Mouse (Mus musculus) C2C12 (cell line): ENCODE measurements around the gene Auts2. TPM values are rescaled to one million over a fixed set of nuclear protein-coding genes. Genes with fewer than 3 reads are reported as not detected.

ENCODE experiments used
- H3K27me3 ChIP-seq: one replicate; pipeline ENCODE4 v1.6.1; 2011; ENCODE audit not compliant: control insufficient read depth, insufficient read depth, insufficient read length
- H3K36me3 ChIP-seq: one replicate; pipeline ENCODE4 v1.6.1; 2011; ENCODE audit not compliant: control insufficient read depth, insufficient read depth
- H3K4me3 ChIP-seq: one replicate; pipeline ENCODE4 v1.5.1; 2011; ENCODE audit warnings: mild to moderate bottlenecking, control low read depth; ENCODE audit not compliant: poor library complexity, insufficient read depth, severe bottlenecking
- H3K79me2 ChIP-seq: one replicate; pipeline ENCODE4 v1.6.1; 2011; ENCODE audit not compliant: control insufficient read depth, insufficient read depth
- H3K79me3 ChIP-seq: one replicate; pipeline ENCODE4 v1.6.1; 2011; ENCODE audit warnings: low read depth, control low read depth
- H3ac ChIP-seq: one replicate; pipeline ENCODE3; 2011; ENCODE audit warnings: low read depth; ENCODE audit not compliant: control insufficient read depth, insufficient read length
- CEBPB ChIP-seq: IDR thresholded peaks from one replicate; pipeline ENCODE4 v1.6.1; 2011; ENCODE audit warnings: low read depth, mild to moderate bottlenecking, control low read depth, moderate library complexity
- CTCF ChIP-seq: IDR thresholded peaks from one replicate; pipeline ENCODE4 v1.5.1; 2011; ENCODE audit not compliant: control insufficient read depth, insufficient read depth, insufficient read length
- FOSL1 ChIP-seq: IDR thresholded peaks from one replicate; pipeline ENCODE4 v1.8.0; 2011; ENCODE audit warnings: mild to moderate bottlenecking, low read length; ENCODE audit not compliant: poor library complexity, insufficient read depth, severe bottlenecking
- MAX ChIP-seq: IDR thresholded peaks from one replicate; pipeline ENCODE4 v1.6.1; 2011; ENCODE audit warnings: mild to moderate bottlenecking, control low read depth
- MYOD1 ChIP-seq: IDR thresholded peaks from one replicate; pipeline ENCODE4 v1.6.1; 2011; ENCODE audit warnings: low read depth; ENCODE audit not compliant: control insufficient read depth, insufficient read length
- MYOG ChIP-seq: IDR thresholded peaks from one replicate; pipeline ENCODE4 v1.6.1; 2011; ENCODE audit not compliant: control insufficient read depth, insufficient read length; ENCODE audit errors: extremely low read depth
- USF1 ChIP-seq: IDR thresholded peaks from one replicate; pipeline ENCODE4 v1.6.1; 2011; ENCODE audit warnings: low read depth, mild to moderate bottlenecking, control low read depth, moderate library complexity
- polyA plus RNA-seq: library from polyadenylated mRNA; unstranded; fragments of >200 nt; fragmentation: generic; extraction: Trizol; gene quantifications from one replicate; pipeline ENCODE4 v1.2.1, GENCODE M21; 2012; ENCODE audit warnings: missing spikeins

The Auts2 gene
- polyA plus RNA-seq, 1 experiment: 8.4 TPM

DNA sequence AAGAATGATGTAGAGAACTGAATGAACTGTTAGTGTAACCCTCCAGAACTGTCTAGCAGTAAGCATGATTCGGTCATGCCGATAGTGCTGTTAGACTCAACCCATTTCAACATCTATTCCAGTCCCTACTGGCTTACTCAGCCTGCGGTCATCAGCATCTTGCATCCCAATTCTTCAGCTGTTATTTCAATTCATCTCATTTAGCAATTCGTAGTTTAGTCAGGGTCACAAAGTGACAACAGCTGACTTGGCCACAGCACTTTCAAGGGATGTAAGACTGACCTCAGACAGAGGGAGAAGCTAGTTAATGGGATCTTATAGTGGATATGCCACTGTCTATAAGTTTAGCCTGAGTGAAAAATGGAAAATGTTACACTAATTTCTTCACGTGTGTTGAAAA lies 936.4 kb downstream of the Auts2 start:
- Histone ChIP-seq H3K79me3 (no peaks in the 10 kb centered on the region), H3K36me3 (no peaks in the 10 kb centered on the region), H3K79me2 (no peaks in the 10 kb centered on the region), H3K27me3 (no peaks in the 10 kb centered on the region), H3K4me3 (no peak overlapping the region), H3ac (no peak overlapping the region)
- TF ChIP-seq FOSL1 (no peak), USF1 (no peak), MAX (no peak), CTCF (no peak), MYOG (no peak), MYOD1 (no peak), CEBPB (no peak)

DNA sequence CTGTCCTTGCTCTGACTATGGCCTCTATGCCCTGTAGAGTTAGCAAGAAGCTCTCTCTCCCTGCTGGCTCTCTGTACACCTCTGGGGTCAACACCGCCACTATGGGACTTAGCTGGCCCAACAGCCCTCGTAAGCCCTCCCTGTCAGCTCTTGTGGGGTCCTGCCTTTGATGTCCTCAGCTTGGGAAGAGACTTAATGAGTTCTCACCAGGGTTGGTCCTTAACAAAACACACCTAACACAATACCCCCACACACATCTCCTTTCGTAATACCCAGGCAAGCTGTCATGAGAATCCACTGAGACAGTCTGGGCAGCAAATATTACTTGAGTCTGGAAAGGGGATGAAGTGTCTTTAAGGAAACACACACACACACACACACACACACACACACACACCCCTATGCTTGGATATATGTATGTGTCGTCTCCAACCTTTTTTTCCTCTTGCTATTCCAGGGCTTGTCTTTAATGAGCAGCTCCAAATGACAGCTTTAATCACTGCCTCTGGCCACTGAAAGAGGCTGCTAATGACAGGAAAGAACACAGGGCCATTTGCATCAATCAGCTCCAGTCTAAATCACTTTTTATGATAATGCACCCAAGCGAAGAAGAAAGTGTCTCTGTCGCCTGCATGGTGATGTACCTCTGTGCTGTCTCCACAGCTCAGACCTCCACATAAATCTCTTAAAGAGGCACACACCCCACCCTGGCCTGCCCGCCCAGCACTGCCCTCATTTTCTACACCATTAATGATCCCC lies 941.0 kb downstream of the Auts2 start:
- no peak overlapping the region for H3K4me3 ChIP-seq
- TF ChIP-seq USF1: no peak
- no peak for TF ChIP-seq MYOD1
- no peak for TF ChIP-seq CTCF
- TF ChIP-seq MYOG: no peak
- no peak for TF ChIP-seq CEBPB
- TF ChIP-seq MAX: no peak
- no peak for TF ChIP-seq FOSL1
- H3K27me3 ChIP-seq: no peaks in the 10 kb centered on the region
- H3ac ChIP-seq: no peak overlapping the region
- no peaks in the 10 kb centered on the region for H3K79me2 ChIP-seq
- H3K79me3 ChIP-seq: no peaks in the 10 kb centered on the region
- H3K36me3 ChIP-seq: no peaks in the 10 kb centered on the region

DNA sequence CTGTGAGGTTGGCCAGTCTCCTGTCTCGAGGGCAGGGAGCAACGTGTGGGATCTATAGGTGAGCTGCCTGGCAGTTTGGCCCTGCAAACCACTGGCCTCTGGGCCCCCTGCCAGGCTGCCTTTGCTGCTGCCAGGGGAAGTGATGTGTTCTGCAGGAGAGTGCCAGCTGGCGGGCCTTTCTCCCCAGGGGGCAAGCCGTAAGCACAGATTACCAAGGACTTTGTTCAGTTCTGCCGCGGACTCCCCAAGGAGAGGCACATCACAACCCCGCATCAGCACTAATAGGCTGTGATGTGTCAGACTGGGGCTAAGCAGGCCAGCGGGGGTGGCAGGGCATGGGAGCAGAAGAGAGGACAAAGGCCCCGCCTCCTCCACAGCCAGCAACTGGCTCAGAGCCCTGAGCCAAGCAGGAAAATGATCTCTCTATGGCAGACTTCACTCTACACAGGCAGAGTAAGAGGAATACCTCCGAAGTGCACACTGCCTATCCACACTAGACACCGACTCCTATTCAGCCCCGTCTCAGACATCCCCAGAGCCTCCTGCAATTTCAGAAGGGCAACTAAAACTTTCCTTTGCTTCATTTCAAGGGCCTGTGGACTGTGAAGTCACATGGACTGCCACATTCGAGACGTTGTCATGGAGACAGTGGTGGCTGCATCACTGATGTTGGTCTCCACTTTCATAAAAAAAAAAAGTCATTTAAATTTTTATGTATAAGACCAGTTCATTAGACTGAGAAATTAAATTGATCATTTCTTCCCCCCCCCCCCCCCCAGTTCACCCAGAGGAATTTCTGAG lies 942.6 kb downstream of the Auts2 start:
- H3ac ChIP-seq: no peak overlapping the region
- TF ChIP-seq FOSL1 (no peak), USF1 (no peak), CTCF (no peak), MYOD1 (peak; percentile 52)
- no peaks in the 10 kb centered on the region for H3K79me2 ChIP-seq
- no peaks in the 10 kb centered on the region for H3K36me3 ChIP-seq
- H3K27me3 ChIP-seq: no peaks in the 10 kb centered on the region
- H3K79me3 ChIP-seq: no peaks in the 10 kb centered on the region
- H3K4me3 ChIP-seq: no peak overlapping the region

DNA sequence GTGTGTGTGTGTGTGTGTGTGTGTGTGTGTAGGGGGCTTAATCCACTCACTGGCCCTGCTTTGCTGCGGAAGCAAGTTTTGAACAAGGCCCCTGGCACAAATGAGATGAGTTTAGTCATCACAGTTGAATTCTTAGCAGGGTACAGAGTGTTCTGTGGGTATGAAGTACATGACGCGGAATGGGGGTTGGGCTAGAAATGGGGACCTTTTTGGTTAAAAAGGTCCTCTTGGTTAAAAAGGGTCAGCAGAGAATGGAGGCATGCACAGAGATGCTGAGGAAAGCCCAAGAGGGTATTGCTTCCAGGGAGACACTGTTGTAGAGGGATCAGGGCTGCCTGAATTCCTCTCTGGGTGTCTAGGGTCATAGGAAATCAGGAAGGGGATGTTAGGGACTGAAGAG lies 945.6 kb downstream of the Auts2 start:
- no peaks in the 10 kb centered on the region for H3K27me3 ChIP-seq

DNA sequence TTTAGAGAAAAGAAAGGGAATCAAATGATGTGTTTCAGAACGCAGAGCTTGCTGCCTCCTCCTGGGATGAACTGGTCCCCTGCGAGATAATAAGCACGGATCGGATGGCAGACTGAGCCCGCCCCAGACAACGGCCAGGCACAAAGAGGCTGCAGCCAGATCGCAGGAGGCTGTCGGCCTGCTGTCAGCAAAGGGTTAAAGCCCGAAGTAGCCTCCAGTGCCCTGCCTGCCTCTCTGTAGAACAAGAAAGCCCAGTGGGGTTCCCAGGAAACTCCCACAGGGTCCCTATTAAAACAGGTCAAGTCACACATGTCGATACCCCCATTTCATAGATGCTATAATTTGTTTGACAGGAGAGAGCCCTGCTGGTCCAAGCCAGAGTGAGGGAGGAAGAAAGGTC lies 946.6 kb downstream of the Auts2 start:
- Histone ChIP-seq H3K36me3 (no peaks in the 10 kb centered on the region), H3K79me3 (no peaks in the 10 kb centered on the region), H3ac (no peak overlapping the region), H3K27me3 (no peaks in the 10 kb centered on the region), H3K79me2 (no peaks in the 10 kb centered on the region), H3K4me3 (no peak overlapping the region)
- no peak for TF ChIP-seq USF1
- no peak for TF ChIP-seq CTCF
- no peak for TF ChIP-seq FOSL1
- TF ChIP-seq MYOD1: no peak
- TF ChIP-seq MAX: no peak
- TF ChIP-seq MYOG: no peak
- TF ChIP-seq CEBPB: no peak

More for the DNA sequence above, 945.6 kb downstream of the Auts2 start:
- H3K79me3 ChIP-seq: no peaks in the 10 kb centered on the region
- H3K4me3 ChIP-seq: no peak overlapping the region
- no peaks in the 10 kb centered on the region for H3K79me2 ChIP-seq
- H3ac ChIP-seq: no peak overlapping the region
- H3K36me3 ChIP-seq: no peaks in the 10 kb centered on the region
- no peak for TF ChIP-seq MAX
- TF ChIP-seq CTCF: no peak
- no peak for TF ChIP-seq MYOG
- TF ChIP-seq USF1: no peak
- no peak for TF ChIP-seq FOSL1
- no peak for TF ChIP-seq CEBPB
- TF ChIP-seq MYOD1: no peak
